Mouse (Mus musculus) embryonic facial prominence, embryonic 13.5 days (tissue): ENCODE results near the gene Cpne1. TPM values are rescaled to one million over a fixed set of nuclear protein-coding genes. Genes with fewer than 3 reads are reported as not detected.

Experiments used
- ATAC-seq: fragments of 200-750 bp; cut with Nextera tagmentation; 2 replicates; pipeline ENCODE4 v1.8.0; 2017; ENCODE audit warnings: low read depth; ENCODE audit not compliant: insufficient number of reproducible peaks, insufficient read depth, low FRiP score, low TSS enrichment
- H3K27ac ChIP-seq: fragments of 300-500 bp; sonication (generic); 2 replicates; pipeline ENCODE4 v1.5.1; 2015; ENCODE audit warnings: moderate library complexity, mild to moderate bottlenecking, inconsistent platforms
- H3K27me3 ChIP-seq: fragments of 300-500 bp; sonication (generic); 2 replicates; pipeline ENCODE4 v1.6.1; 2015; ENCODE audit warnings: mild to moderate bottlenecking, inconsistent platforms
- H3K36me3 ChIP-seq: fragments of 300-500 bp; sonication (generic); 2 replicates; pipeline ENCODE4 v1.6.1; 2015; ENCODE audit warnings: mild to moderate bottlenecking, inconsistent platforms
- H3K4me1 ChIP-seq: fragments of 300-500 bp; sonication (generic); 2 replicates; pipeline ENCODE4 v1.6.1; 2015; ENCODE audit warnings: inconsistent platforms
- H3K4me2 ChIP-seq: fragments of 300-500 bp; sonication (generic); 2 replicates; pipeline ENCODE4 v1.6.1; 2015; ENCODE audit warnings: moderate library complexity, mild to moderate bottlenecking, inconsistent platforms
- H3K4me3 ChIP-seq: fragments of 300-500 bp; sonication (generic); 2 replicates; pipeline ENCODE4 v1.5.1; 2015; ENCODE audit warnings: mild to moderate bottlenecking, inconsistent platforms
- H3K9ac ChIP-seq: fragments of 300-500 bp; sonication (generic); 2 replicates; pipeline ENCODE4 v1.6.1; 2015; ENCODE audit warnings: mild to moderate bottlenecking, inconsistent platforms
- H3K9me3 ChIP-seq: fragments of 300-500 bp; sonication (generic); 2 replicates; pipeline ENCODE4 v1.6.1; 2016; ENCODE audit warnings: inconsistent platforms
- WGBS: fragments of 180-500 bp; shearing (Covaris S2); methylation state at CpG from one replicate; pipeline ENCODE4 v1.1.7; 2015; ENCODE audit warnings: mixed read lengths; 5-methylcytosine and 5-hydroxymethylcytosine counted together
- polyA plus RNA-seq: library from polyadenylated mRNA; unstranded; fragments of >200 nt; fragmentation: Nextera tagmentation; extraction: Ambion mirVana; gene quantifications from 2 replicates; pipeline ENCODE4 v1.2.1, GENCODE M21; 2015

Cpne1 gene
- polyA plus RNA-seq, 1 experiment from 2014 or later: 60.5 TPM

DNA sequence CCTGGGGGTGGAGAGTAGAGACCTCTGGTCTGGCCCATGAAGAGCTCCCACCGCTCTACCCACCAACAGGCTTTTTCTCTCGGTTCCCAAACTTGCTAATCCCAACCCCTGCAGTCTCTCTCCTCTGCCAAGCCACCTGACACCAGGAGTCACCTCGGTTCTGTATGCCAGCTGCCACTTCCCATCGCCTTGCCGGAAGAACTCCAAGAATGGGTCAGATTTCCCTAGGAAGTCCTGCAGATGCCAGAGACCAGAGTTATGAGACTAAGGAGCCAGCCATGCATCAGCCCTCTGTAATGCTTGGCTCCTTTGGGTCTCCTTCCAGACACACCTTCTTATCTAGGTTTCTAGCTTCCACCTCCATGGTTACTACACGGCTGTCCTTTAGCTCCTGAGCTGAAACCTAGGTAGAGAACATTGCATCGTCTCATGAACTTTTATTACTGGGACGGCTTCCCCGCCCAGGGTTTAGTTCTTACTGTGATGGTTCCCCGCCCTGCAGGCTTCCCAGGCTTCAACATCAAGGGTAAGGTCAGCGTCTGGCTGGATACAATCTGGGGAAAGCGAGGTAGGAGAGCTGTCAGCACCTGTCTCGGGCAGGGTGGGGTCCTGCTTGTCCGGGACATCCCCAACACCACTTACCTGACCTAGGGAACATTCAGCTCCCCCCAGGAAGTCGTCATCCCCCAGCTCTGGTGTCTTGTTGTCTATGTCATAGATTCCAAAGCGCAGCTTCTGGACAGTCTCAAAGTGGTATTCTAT is 33.2 kb downstream of the Cpne1 start:
- H3K4me3 ChIP-seq: no peak overlapping the region
- no peaks in the 10 kb centered on the region for H3K9me3 ChIP-seq
- no peak overlapping the region for H3K27ac ChIP-seq
- WGBS: 91% methylated on average over 16 of the region's 16 CpGs
- ATAC-seq: no peak
- no peak overlapping the region for H3K9ac ChIP-seq
- no peak overlapping the region for H3K4me2 ChIP-seq
- peaks cover 60% of the 10 kb centered on the region for H3K36me3 ChIP-seq
- H3K27me3 ChIP-seq: no peaks in the 10 kb centered on the region
- peaks cover 4% of the 10 kb centered on the region; the same call in 1 of the 2 replicates for H3K4me1 ChIP-seq

DNA sequence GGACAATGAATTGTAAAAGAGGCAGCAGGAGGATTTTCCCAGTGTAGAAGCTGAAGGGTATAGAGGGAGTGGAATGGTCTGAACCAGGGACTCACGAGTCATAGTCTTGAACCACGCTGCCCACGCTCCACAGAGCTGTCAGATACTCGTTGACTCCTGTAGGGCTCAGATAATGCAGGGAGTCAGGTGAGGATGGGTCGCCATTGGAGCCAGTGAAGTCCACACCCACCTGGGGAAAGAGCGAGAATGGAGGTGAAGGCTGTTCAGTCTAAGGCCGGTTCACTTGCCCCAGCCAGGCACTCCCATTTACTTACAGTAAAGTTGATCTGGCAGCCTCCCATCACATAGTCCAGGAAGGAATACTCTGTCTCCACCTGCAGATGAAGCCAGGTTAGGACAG is 34.3 kb downstream of the Cpne1 start:
- Histone ChIP-seq H3K4me3 (no peak overlapping the region), H3K4me1 (no peaks in the 10 kb centered on the region), H3K4me2 (no peak overlapping the region), H3K27ac (no peak overlapping the region), H3K9ac (no peak overlapping the region), H3K9me3 (no peaks in the 10 kb centered on the region), H3K27me3 (no peaks in the 10 kb centered on the region), H3K36me3 (peaks cover 72% of the 10 kb centered on the region)
- 93% methylated on average over 7 of the region's 7 CpGs for WGBS
- no peak for ATAC-seq

DNA sequence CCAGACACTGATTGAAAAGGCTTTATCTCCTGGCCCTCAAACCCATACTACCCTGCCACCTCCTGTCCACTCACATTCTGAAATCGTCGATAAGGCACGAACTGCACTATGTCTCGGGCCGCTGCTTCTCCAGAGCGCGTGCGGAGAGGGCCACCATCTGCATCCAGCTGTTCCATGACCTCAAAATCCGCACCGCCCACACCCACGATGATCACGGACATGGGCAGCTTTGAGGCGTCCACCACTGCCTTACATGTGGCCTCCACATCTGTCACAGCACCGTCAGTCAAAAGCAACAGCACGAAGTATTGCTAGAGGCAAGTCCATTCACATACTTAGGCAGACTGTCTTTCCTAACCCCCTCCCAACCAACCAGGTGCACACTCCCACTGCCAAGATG is 38.0 kb downstream of the Cpne1 start:
- H3K4me3 ChIP-seq: no peak overlapping the region
- no peak for ATAC-seq
- WGBS: 93% methylated on average over 15 of the region's 15 CpGs
- no peak overlapping the region for H3K4me2 ChIP-seq
- H3K36me3 ChIP-seq: peaks cover 96% of the 10 kb centered on the region
- H3K9me3 ChIP-seq: no peaks in the 10 kb centered on the region
- no peak overlapping the region for H3K9ac ChIP-seq
- H3K27ac ChIP-seq: no peak overlapping the region
- no peaks in the 10 kb centered on the region for H3K4me1 ChIP-seq
- no peaks in the 10 kb centered on the region for H3K27me3 ChIP-seq

DNA sequence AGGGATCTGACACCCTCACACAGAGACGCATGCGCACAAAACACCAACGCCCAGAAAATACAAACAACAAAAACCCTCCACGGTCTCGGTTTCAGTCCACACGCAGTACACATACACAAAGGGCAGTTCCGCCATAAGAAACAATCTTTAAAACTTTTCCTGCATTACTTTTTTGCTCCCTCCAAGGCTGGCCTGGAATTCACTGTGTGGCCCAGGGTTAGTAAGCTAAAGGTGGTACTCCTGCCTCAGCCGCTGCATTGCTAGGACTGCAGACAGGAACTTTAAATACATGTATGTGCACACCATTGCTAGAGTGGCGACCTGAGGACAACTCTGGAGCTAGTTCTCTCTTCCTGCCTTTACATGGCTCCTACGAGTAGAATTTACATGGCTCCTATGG is 40.5 kb downstream of the Cpne1 start:
- Histone ChIP-seq H3K4me3 (no peak overlapping the region), H3K9ac (no peak overlapping the region), H3K27ac (no peak overlapping the region), H3K36me3 (peaks cover 80% of the 10 kb centered on the region), H3K9me3 (no peaks in the 10 kb centered on the region), H3K27me3 (no peaks in the 10 kb centered on the region), H3K4me2 (no peak overlapping the region), H3K4me1 (peaks cover 3% of the 10 kb centered on the region)
- WGBS: 92% methylated on average over 10 of the region's 10 CpGs
- ATAC-seq: no peak

DNA sequence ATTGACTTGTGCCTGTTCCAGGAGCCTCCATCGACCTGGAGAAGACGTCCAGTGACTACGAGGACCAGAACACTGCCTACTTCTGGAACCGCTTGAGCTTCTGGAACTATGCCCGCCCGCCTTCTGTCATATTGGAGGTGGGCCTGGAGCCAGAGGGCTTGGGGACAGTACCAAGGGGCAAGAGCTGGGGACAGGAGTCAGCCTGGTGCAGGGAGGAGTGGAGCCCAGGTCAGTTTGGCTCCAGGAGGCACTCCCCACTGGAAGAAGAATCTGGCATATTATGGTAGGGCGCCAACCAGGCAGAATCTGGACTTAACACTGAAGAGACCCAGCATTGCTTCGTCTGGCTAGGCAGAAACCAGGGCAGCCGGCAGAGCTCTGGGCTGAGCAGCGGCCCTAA is 43.8 kb downstream of the Cpne1 start:
- Histone ChIP-seq H3K4me1 (peaks cover 9% of the 10 kb centered on the region), H3K4me2 (no peak overlapping the region), H3K27me3 (no peaks in the 10 kb centered on the region), H3K9me3 (no peaks in the 10 kb centered on the region), H3K27ac (no peak overlapping the region; the same call in 1 of the 2 replicates), H3K4me3 (no peak overlapping the region), H3K36me3 (peaks cover 47% of the 10 kb centered on the region), H3K9ac (no peak overlapping the region)
- WGBS: 94% methylated on average over 10 of the region's 10 CpGs
- no peak for ATAC-seq

DNA sequence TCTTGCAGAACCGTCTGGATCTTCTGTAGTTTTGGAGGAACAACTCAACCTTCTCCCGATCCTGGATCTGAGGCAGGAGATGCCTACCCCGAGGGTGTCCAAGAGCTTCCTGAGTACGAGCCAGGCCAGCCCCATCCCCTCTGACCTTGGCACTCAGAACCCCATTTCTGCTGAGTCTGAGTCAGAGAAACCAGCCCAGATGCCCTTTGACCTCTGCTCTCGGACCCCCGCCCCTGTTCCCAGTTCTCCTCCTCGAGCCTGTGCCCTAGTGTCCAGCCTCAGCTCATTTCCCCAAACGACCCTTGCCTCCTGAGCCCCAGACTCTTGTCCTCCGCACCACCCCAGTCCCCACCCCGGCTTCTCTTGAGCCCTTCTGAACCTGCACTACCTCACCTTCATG is 45.6 kb downstream of the Cpne1 start:
- Histone ChIP-seq H3K27me3 (no peaks in the 10 kb centered on the region), H3K27ac (0 out of 2 replicates have a peak overlapping the region, but pooled peaks have one; percentile 7), H3K9ac (peak overlapping the region; percentile 87), H3K4me2 (peak overlapping the region; percentile 94), H3K36me3 (peaks cover 31% of the 10 kb centered on the region), H3K9me3 (no peaks in the 10 kb centered on the region), H3K4me1 (peaks cover 9% of the 10 kb centered on the region), H3K4me3 (peak overlapping the region; percentile 72)
- no peak for ATAC-seq
- 19% methylated on average over 10 of the region's 10 CpGs for WGBS

DNA sequence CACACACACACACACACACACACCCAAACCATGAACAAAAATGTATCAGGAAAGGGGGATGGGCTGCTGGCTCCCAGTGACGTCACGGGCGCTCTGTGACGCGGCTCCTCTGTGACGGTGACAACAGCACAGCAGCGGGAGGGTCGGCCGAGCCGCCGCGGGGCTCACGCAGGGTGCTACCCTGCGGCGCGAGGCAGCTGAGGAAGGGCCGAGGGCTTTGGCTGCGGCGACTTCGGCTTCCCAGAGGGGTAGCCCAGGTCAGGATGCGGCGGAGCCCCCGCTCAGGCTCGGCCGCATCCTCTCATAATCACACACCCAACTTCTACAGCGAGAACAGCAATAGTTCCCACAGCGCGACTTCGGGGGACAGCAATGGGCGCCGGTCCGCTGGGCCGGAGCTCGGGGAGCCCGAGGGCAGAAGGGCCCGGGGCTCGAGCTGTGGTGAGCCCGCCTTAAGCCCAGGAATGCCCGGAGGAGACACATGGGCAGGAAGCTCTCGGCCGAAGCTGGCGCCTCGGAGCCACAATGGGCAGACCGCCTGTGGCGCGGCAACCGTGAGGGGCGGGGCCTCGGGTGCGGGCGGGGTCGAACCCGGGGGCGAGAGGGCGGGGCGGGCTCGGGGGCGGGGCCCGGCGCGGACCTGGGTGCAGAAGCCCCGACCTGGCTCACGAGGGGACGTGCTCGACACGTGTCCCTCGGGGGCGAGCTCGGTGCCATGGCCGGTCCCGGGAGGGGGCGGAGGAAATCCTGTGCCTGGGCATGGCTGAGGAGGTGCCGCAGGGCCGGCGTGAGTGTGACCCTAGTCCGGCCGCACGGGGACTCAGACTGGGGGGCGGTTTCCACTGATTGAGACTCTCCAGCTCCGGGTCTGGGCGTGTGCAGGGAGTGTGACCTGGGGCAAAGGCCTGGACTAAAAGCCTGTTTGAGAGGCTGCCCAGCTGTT is 46.4 kb downstream of the Cpne1 start, which contains the start of gene Spag4:
Gene Spag4, plus strand, starts transcription at position 77 of the 943 bp plus-strand sequence.
- Histone ChIP-seq H3K4me2 (peak within 1 kb of the TSS; percentile 94), H3K9ac (peak within 1 kb of the TSS; percentile 87), H3K9me3 (no peaks in the 10 kb centered on the region), H3K27ac (peak within 1 kb of the TSS; percentile 82), H3K4me3 (peak within 1 kb of the TSS; percentile 72), H3K4me1 (peaks cover 9% of the 10 kb centered on the region), H3K27me3 (no peaks in the 10 kb centered on the region), H3K36me3 (peaks cover 24% of the 10 kb centered on the region)
- WGBS: under 1% methylated on average over 66 of the region's 81 CpGs
- ATAC-seq: peak; percentile 66

DNA sequence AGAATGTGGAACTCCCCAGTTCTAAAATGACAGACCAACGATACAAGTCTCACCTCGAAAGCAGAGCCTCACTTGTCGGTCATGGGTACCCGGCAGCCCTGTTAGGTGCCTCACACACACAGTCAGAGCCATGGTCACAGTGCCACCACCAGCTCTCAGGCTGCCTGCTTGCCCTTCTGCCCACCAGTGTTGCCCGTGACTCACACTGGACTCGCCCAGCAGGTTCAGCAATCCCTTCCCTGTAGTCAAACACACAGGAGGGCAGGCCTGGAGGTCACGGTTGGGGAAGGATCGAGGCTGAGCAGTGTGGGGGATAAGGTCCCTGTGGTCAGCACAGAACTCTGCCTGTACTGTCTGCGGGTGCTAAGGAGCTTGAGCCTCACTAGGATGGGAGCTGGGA is 58.9 kb downstream of the Cpne1 start, which contains the start of gene Fer1l4:
Gene Fer1l4, minus strand, starts transcription at position 132 of the 400 bp plus-strand sequence.
- no peak for ATAC-seq
- no peak within 1 kb of the TSS for H3K27ac ChIP-seq
- peaks cover 3% of the 10 kb centered on the region; the same call in 1 of the 2 replicates for H3K4me1 ChIP-seq
- no peak within 1 kb of the TSS for H3K4me3 ChIP-seq
- H3K36me3 ChIP-seq: no peaks in the 10 kb centered on the region
- H3K4me2 ChIP-seq: no peak within 1 kb of the TSS
- H3K27me3 ChIP-seq: peaks cover 9% of the 10 kb centered on the region; the same call in 1 of the 2 replicates
- no peaks in the 10 kb centered on the region for H3K9me3 ChIP-seq
- H3K9ac ChIP-seq: no peak within 1 kb of the TSS
- WGBS: 73% methylated on average over 9 of the region's 9 CpGs

DNA sequence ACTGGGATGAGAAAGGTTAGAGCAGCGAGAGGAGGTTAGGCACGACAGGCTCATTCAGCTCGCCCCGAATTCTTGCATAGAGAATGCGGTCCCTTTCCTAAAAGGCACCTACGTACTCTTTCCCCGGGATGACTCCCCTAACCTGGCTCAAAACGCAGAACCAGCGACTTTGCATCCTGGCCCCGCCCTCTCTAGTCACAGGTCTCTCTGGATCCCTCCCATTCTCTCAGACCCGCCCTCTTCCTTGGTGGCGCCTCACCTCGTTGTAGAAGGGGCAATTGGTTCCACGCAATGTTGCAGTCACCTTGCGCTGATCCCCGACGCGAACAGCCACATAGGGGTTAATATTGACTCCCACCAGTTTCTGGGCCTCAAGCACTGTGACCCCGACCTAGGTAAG is 63.8 kb downstream of the Cpne1 start:
- H3K4me3 ChIP-seq: peak overlapping the region; percentile 20
- no peak overlapping the region for H3K27ac ChIP-seq
- WGBS: 4% methylated on average over 19 of the region's 19 CpGs
- peak overlapping the region; percentile 50 for H3K4me2 ChIP-seq
- H3K4me1 ChIP-seq: peaks cover 4% of the 10 kb centered on the region; the same call in 1 of the 2 replicates
- peak overlapping the region; percentile 56 for H3K9ac ChIP-seq
- no peaks in the 10 kb centered on the region for H3K36me3 ChIP-seq
- no peaks in the 10 kb centered on the region for H3K9me3 ChIP-seq
- H3K27me3 ChIP-seq: peaks cover 16% of the 10 kb centered on the region
- no peak for ATAC-seq

DNA sequence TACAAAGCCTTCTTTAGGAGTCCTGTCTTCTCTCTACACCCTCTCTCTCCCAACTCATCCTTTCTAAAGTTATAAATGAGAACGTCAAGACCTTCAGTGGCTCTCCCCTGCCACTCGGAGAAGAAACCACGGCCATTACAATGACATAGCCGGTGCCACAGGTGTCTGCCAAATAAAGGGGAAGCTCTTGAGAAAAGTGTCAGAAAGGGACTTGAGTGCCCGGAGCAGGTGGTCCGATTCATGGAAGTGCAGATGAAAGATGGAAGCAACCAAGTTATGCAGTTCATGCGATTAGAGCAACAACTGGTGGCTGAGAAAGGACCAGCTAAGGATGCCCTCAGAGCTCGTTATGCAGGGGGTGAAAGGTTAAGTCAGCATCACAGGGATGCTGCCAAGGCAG is 68.9 kb downstream of the Cpne1 start:
- H3K27me3 ChIP-seq: peaks cover 10% of the 10 kb centered on the region
- H3K4me3 ChIP-seq: no peak overlapping the region
- ATAC-seq: no peak
- H3K27ac ChIP-seq: no peak overlapping the region
- no peak overlapping the region for H3K9ac ChIP-seq
- no peaks in the 10 kb centered on the region for H3K36me3 ChIP-seq
- 84% methylated on average over 8 of the region's 8 CpGs for WGBS
- H3K9me3 ChIP-seq: no peaks in the 10 kb centered on the region
- H3K4me1 ChIP-seq: 0 out of 2 replicates have a peak, but pooled peaks cover 2% of the 10 kb centered on the region
- no peak overlapping the region for H3K4me2 ChIP-seq

DNA sequence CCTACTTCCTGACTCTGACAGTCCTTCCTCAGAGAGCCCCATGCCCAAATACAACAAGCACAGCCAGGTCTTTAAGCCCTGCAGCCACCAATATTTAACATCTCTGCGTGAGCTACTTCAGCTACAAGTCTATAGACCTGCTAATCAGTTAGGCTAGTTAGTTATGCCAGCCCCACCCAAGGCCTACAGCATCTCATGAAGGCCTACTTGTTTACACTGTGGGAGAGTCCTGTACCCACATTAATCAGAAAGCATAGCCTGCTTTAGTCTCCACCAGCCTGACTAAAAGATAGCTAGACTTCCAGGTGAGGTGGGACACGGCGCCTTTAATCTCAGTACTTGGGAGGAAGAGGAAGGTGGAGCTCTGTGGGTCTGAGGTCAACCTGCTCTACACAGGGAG is 72.4 kb downstream of the Cpne1 start:
- 89% methylated on average over 3 of the region's 3 CpGs for WGBS
- Histone ChIP-seq H3K9ac (no peak overlapping the region), H3K4me1 (no peaks in the 10 kb centered on the region), H3K9me3 (no peaks in the 10 kb centered on the region), H3K4me2 (no peak overlapping the region), H3K36me3 (no peaks in the 10 kb centered on the region), H3K4me3 (no peak overlapping the region), H3K27me3 (no peaks in the 10 kb centered on the region), H3K27ac (no peak overlapping the region)
- no peak for ATAC-seq
